Mouse (Mus musculus): ENCODE measurements around the gene S100a3. TPM values are rescaled to one million over a fixed set of nuclear protein-coding genes. Genes with fewer than 3 reads are reported as not detected.

S100a3 gene
- polyA plus RNA-seq, 1 experiment from 2014 or later, result 1.2 TPM

DNA sequence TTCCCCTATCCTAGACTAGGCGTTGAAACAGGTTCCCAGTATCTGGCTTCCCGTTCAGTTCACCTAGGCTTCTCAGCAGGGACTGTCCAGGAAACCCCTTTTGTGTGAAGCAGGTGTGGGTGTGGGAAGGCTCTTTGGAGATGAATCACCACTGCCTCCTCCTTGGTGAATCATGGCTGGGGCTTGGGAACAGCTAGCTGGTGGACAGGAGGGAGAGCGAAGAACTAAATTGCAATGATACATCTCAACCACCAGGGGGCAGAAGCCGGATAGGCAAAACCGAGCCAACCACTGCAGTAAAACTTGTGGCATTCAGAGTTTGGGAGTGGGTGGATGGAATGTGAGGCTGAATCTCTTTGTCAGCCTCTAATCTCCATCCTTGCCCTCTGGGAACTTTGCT, 25.2 kb downstream of the S100a3 start:
- no peaks in the 10 kb centered on the region for H3K9me3 ChIP-seq (ENCODE audit: control insufficient read depth, low read length)
- WGBS, result 33% methylated on average over 5 of the region's 5 CpGs
- peaks cover 5% of the 10 kb centered on the region for H3K4me1 ChIP-seq (replicated peaks; ENCODE audit: control insufficient read depth, insufficient read depth)
- ATAC-seq (ENCODE audit: low FRiP score, low TSS enrichment) (peak; percentile 85), DNase-seq (ENCODE audit: low spot score) (peak; percentile 80)
- peak; percentile 62 for TF ChIP-seq EP300 (optimal IDR thresholded peaks at IDR 0.05)
- peak; percentile 95 for TF ChIP-seq CTCF (IDR thresholded peaks at IDR 0.05; ENCODE audit: low read depth)
- no peak overlapping the region for H3K9ac ChIP-seq (ENCODE audit: low read length)
- 0 out of 2 replicates have a peak overlapping the region, but pooled peaks have one; percentile 14 for H3K4me2 ChIP-seq (replicated peaks; ENCODE audit: low read depth)
- no peaks in the 10 kb centered on the region for H3K27me3 ChIP-seq (ENCODE audit: control insufficient read depth, insufficient read depth, low read length)
- no peaks in the 10 kb centered on the region for H3K36me3 ChIP-seq (ENCODE audit: control insufficient read depth, insufficient read depth, low read length)
- H3K27ac ChIP-seq (replicated peaks), result peak overlapping the region; percentile 97
- no peak overlapping the region for H3K4me3 ChIP-seq (ENCODE audit: low read depth, low read length)

DNA sequence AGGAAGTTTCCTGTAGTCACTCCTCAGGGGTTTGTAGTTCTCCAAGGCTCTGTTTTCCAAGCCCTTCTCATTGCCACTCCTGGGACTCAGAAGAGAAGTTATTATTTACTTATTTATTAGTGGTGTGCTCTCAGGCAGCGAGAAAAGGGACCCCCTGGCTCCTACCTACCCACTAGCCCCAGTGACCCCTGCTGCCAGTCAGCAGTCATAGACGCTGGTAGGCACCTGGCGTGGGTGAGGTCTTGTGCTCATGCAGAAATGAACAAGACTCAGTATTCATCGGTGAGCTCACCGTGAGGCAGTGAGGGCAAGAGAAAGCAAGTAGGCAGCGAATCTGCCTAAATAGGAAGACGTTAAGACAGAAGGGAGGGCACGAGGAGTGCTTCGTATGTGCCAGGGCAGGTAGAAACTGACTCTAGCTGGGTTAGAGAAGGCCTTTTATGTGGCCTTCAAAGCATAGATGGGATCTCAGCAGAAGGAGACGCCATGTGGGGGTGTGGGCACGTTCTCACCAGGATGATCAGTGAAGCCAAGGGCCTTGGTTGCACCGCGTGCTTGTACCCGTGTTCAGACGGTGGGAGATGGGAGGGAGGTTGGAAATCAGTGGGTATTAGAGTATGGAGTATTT, 25.8 kb downstream of the S100a3 start:
- WGBS, result 70% methylated on average over 15 of the region's 15 CpGs
- H3K9ac ChIP-seq (ENCODE audit: low read length), result peak overlapping the region; percentile 47; the same call in 1 of the 2 replicates
- no peak overlapping the region for H3K4me3 ChIP-seq (ENCODE audit: low read depth, low read length)
- peak overlapping the region; percentile 97 for H3K27ac ChIP-seq (replicated peaks)
- ATAC-seq (ENCODE audit: low FRiP score, low TSS enrichment), result no peak
- H3K9me3 ChIP-seq (ENCODE audit: control insufficient read depth, low read length), result no peaks in the 10 kb centered on the region
- H3K36me3 ChIP-seq (ENCODE audit: control insufficient read depth, insufficient read depth, low read length), result no peaks in the 10 kb centered on the region
- no peak overlapping the region for H3K4me2 ChIP-seq (replicated peaks; ENCODE audit: low read depth)
- no peak for DNase-seq (ENCODE audit: low spot score)
- H3K4me1 ChIP-seq (replicated peaks; ENCODE audit: control insufficient read depth, insufficient read depth), result peaks cover 5% of the 10 kb centered on the region
- no peaks in the 10 kb centered on the region for H3K27me3 ChIP-seq (ENCODE audit: control insufficient read depth, insufficient read depth, low read length)
- TF ChIP-seq CTCF (IDR thresholded peaks at IDR 0.05; ENCODE audit: low read depth), result no peak
- no peak for TF ChIP-seq EP300 (optimal IDR thresholded peaks at IDR 0.05)

DNA sequence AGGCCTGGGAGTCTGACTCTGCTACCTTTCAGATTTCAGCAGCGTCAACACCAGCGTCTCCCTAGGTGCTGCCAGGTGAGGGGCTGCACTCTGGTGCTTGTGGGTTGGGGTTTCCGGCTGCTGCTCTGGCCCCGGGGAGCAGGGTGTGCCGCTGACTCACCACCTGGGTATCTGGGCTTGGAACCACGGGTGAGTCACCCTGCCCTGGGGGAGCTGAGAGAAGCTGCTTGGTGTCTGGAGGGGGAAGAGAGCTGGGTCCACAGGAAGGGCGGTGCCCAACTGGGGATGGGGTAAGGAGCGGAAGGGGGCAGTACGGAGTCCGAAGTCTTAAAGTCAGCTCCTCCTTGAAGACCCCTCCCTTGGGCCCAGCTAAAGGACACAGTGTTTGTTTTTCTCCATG, 26.5 kb downstream of the S100a3 start:
- H3K4me2 ChIP-seq (replicated peaks; ENCODE audit: low read depth), result no peak overlapping the region
- H3K9me3 ChIP-seq (ENCODE audit: control insufficient read depth, low read length), result no peaks in the 10 kb centered on the region
- DNase-seq (ENCODE audit: low spot score) (peak; percentile 94), ATAC-seq (ENCODE audit: low FRiP score, low TSS enrichment) (peak; percentile 87)
- TF ChIP-seq CTCF (IDR thresholded peaks at IDR 0.05; ENCODE audit: low read depth) (peak; percentile 26; the same call in 1 of the 2 replicates), EP300 (optimal IDR thresholded peaks at IDR 0.05) (no peak)
- H3K9ac ChIP-seq (ENCODE audit: low read length), result no peak overlapping the region
- H3K4me1 ChIP-seq (replicated peaks; ENCODE audit: control insufficient read depth, insufficient read depth), result peaks cover 5% of the 10 kb centered on the region
- 33% methylated on average over 10 of the region's 10 CpGs for WGBS
- H3K27ac ChIP-seq (replicated peaks), result peak overlapping the region; percentile 97
- no peaks in the 10 kb centered on the region for H3K36me3 ChIP-seq (ENCODE audit: control insufficient read depth, insufficient read depth, low read length)
- H3K27me3 ChIP-seq (ENCODE audit: control insufficient read depth, insufficient read depth, low read length), result no peaks in the 10 kb centered on the region
- H3K4me3 ChIP-seq (ENCODE audit: low read depth, low read length), result no peak overlapping the region

DNA sequence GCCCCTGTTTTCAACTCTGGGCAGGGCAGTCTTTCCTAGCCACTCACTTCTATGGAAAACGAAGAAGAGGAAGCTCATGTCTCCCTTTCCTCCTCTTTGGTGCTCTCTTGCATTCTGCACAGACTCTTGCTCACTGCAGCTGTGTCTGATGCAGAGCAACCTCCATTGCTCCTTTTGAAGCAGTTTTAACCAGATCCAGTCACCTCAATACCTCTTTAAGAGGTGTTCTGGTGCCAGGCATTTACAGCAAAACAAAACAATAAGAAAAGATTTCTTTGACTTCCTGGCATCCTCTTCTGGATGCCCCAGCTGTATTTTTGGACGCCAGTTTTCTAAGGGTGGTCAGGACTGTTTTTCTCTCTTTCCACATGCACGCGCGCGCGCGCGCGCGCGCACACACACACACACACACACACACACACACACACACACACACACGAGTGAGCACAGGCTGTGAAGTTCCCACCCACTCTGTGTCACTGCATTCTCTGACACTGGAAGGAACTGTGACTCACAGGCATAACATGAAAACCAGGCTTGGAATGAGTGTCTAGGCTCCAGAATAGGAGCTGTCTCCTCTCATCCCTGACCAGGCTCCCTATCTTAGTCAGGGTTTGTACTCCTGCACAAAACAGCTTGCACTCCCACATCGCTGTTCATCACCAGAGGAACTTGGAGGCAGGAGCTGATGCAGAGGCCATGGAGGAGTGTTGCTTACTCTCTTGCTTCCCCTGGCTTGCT, 27.2 kb downstream of the S100a3 start:
- Histone ChIP-seq H3K27ac (replicated peaks) (peak overlapping the region; percentile 97), H3K27me3 (ENCODE audit: control insufficient read depth, insufficient read depth, low read length) (no peaks in the 10 kb centered on the region), H3K9ac (ENCODE audit: low read length) (no peak overlapping the region), H3K4me3 (ENCODE audit: low read depth, low read length) (no peak overlapping the region), H3K4me2 (replicated peaks; ENCODE audit: low read depth) (no peak overlapping the region), H3K9me3 (ENCODE audit: control insufficient read depth, low read length) (no peaks in the 10 kb centered on the region), H3K4me1 (replicated peaks; ENCODE audit: control insufficient read depth, insufficient read depth) (peaks cover 5% of the 10 kb centered on the region), H3K36me3 (ENCODE audit: control insufficient read depth, insufficient read depth, low read length) (no peaks in the 10 kb centered on the region)
- 67% methylated on average over 14 of the region's 14 CpGs for WGBS
- TF ChIP-seq CTCF (IDR thresholded peaks at IDR 0.05; ENCODE audit: low read depth) (no peak), EP300 (optimal IDR thresholded peaks at IDR 0.05) (no peak)
- DNase-seq (ENCODE audit: low spot score) (peak; percentile 47), ATAC-seq (ENCODE audit: low FRiP score, low TSS enrichment) (peak; percentile 54)

DNA sequence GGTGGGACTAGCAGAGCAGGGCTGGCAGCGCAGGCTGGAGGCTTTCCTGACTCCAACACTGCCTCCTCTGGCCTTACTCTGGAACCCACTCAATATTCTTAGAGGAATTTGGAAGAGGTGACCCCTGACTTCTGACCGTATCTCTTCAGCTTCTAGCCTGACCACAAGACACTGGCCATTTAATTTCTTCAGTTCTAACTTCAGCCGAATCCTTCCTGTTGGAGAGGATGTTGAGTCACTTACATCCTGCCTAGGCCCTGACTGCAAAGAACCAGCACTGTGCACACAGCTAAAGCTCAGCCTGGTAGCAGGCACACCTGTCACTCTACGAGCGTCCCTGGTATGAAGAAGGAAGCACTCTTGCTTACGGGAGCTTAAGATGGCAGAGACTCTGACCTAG, 29.0 kb downstream of the S100a3 start:
- Histone ChIP-seq H3K4me2 (replicated peaks; ENCODE audit: low read depth) (no peak overlapping the region), H3K27ac (replicated peaks) (peak overlapping the region; percentile 77), H3K36me3 (ENCODE audit: control insufficient read depth, insufficient read depth, low read length) (no peaks in the 10 kb centered on the region), H3K4me3 (ENCODE audit: low read depth, low read length) (no peak overlapping the region), H3K9ac (ENCODE audit: low read length) (no peak overlapping the region), H3K9me3 (ENCODE audit: control insufficient read depth, low read length) (no peaks in the 10 kb centered on the region), H3K4me1 (replicated peaks; ENCODE audit: control insufficient read depth, insufficient read depth) (peaks cover 5% of the 10 kb centered on the region), H3K27me3 (ENCODE audit: control insufficient read depth, insufficient read depth, low read length) (no peaks in the 10 kb centered on the region)
- DNase-seq (ENCODE audit: low spot score), result no peak
- ATAC-seq (ENCODE audit: low FRiP score, low TSS enrichment), result no peak
- TF ChIP-seq CTCF (IDR thresholded peaks at IDR 0.05; ENCODE audit: low read depth), result no peak
- TF ChIP-seq EP300 (optimal IDR thresholded peaks at IDR 0.05), result no peak
- 69% methylated on average over 6 of the region's 6 CpGs for WGBS

DNA sequence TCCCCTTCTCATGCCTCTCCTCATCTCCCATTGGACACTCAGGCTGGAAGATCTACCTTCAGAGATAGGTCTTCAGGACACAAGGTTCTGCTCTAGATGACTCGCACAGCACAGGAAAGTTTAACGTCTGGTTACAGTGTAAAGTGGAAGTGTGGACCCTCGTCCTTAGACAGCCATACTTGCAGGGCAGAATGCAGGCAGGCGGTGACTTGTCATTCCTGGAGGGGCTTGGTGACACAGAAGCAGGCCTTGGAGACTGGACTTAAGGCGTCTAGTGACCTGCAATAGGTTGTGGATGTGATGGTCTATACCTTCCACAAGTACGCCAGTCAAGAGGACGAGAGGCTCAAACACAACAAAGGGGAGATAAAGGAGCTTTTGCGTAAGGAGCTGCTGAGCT, 29.6 kb downstream of the S100a3 start, which contains the start of gene S100a2:
S100a2 (plus strand) TSS at position 301 of the 400 bp plus-strand sequence.
- H3K27ac ChIP-seq (replicated peaks), result peak within 1 kb of the TSS; percentile 77
- H3K27me3 ChIP-seq (ENCODE audit: control insufficient read depth, insufficient read depth, low read length), result no peaks in the 10 kb centered on the region
- 81% methylated on average over 8 of the region's 8 CpGs for WGBS
- no peak for ATAC-seq (ENCODE audit: low FRiP score, low TSS enrichment)
- H3K9ac ChIP-seq (ENCODE audit: low read length), result no peak within 1 kb of the TSS
- H3K4me3 ChIP-seq (ENCODE audit: low read depth, low read length), result no peak within 1 kb of the TSS
- TF ChIP-seq CTCF (IDR thresholded peaks at IDR 0.05; ENCODE audit: low read depth) (no peak), EP300 (optimal IDR thresholded peaks at IDR 0.05) (no peak)
- no peak for DNase-seq (ENCODE audit: low spot score)
- peaks cover 5% of the 10 kb centered on the region for H3K4me1 ChIP-seq (replicated peaks; ENCODE audit: control insufficient read depth, insufficient read depth)
- no peaks in the 10 kb centered on the region for H3K36me3 ChIP-seq (ENCODE audit: control insufficient read depth, insufficient read depth, low read length)
- H3K4me2 ChIP-seq (replicated peaks; ENCODE audit: low read depth), result no peak within 1 kb of the TSS
- H3K9me3 ChIP-seq (ENCODE audit: control insufficient read depth, low read length), result no peaks in the 10 kb centered on the region
